Mouse (Mus musculus) embryo, embryonic 11 days (tissue): ENCODE measurements around the gene Arhgef7.

Experiments used
- DNase-seq: peaks from one replicate; pipeline ENCODE4 v3.0.0-alpha.2; 2015

Arhgef7 gene

GRCm38 (mm10) chr8:11800481-11800880, 73.0 kb downstream of the Arhgef7 start:
- no peak for DNase-seq

- DNase-seq = no peak
Observed at GRCm38 (mm10) chr8:11801571-11801970, 74.0 kb downstream of the Arhgef7 start.

- DNase-seq = no peak
Observed at GRCm38 (mm10) chr8:11804914-11805313, 77.4 kb downstream of the Arhgef7 start.

GRCm38 (mm10) chr8:11806252-11806651, 78.7 kb downstream of the Arhgef7 start:
- no peak for DNase-seq

GRCm38 (mm10) chr8:11807361-11807760, 79.8 kb downstream of the Arhgef7 start:
- no peak for DNase-seq

GRCm38 (mm10) chr8:11808047-11808446, 80.5 kb downstream of the Arhgef7 start:
- no peak for DNase-seq

GRCm38 (mm10) chr8:11810426-11810825, 82.9 kb downstream of the Arhgef7 start:
- DNase-seq = no peak

- no peak for DNase-seq
Observed at GRCm38 (mm10) chr8:11813801-11814200, 86.3 kb downstream of the Arhgef7 start.

- peak; percentile 34 for DNase-seq
Observed at GRCm38 (mm10) chr8:11815206-11815605, 87.7 kb downstream of the Arhgef7 start.

GRCm38 (mm10) chr8:11820136-11820535, 92.6 kb downstream of the Arhgef7 start:
- no peak for DNase-seq

GRCm38 (mm10) chr8:11820568-11820967, 93.0 kb downstream of the Arhgef7 start:
- no peak for DNase-seq

- no peak for DNase-seq
Observed at GRCm38 (mm10) chr8:11821451-11822206, 94.1 kb downstream of the Arhgef7 start.

GRCm38 (mm10) chr8:11822550-11823060, 95.1 kb downstream of the Arhgef7 start:
- DNase-seq = no peak

GRCm38 (mm10) chr8:11825756-11826155, 98.2 kb downstream of the Arhgef7 start:
- DNase-seq = no peak

GRCm38 (mm10) chr8:11827312-11827711, 99.8 kb downstream of the Arhgef7 start:
- DNase-seq = no peak

- DNase-seq = no peak
Observed at GRCm38 (mm10) chr8:11830214-11831046, 102.9 kb downstream of the Arhgef7 start.

- DNase-seq = no peak
Observed at GRCm38 (mm10) chr8:11831174-11831573, 103.7 kb downstream of the Arhgef7 start.

- DNase-seq = no peak
Observed at GRCm38 (mm10) chr8:11831939-11832338, 104.4 kb downstream of the Arhgef7 start.

GRCm38 (mm10) chr8:11833157-11833556, 105.6 kb downstream of the Arhgef7 start:
- DNase-seq = no peak

- DNase-seq = no peak
Observed at GRCm38 (mm10) chr8:11834200-11834599, 106.7 kb downstream of the Arhgef7 start.

- DNase-seq = no peak
Observed at GRCm38 (mm10) chr8:11834691-11835090, 107.2 kb downstream of the Arhgef7 start.

- DNase-seq = no peak
Observed at GRCm38 (mm10) chr8:11840174-11840573, 112.7 kb downstream of the Arhgef7 start, which contains the start of gene Tex29. Gene Tex29 (plus strand): TSS chr8:11840474.

- DNase-seq = no peak
Observed at GRCm38 (mm10) chr8:11841571-11841970, 114.0 kb downstream of the Arhgef7 start.

- no peak for DNase-seq
Observed at GRCm38 (mm10) chr8:11842757-11843156, 115.2 kb downstream of the Arhgef7 start.
